Mouse (Mus musculus) frontal cortex, postnatal 25 days (tissue): ENCODE measurements around the gene Krtap16-1.

Source experiments
- DNase-seq, 2 experiments: peaks; one replicate each; pipeline ENCODE4 v3.0.0; 2022; ENCODE audit warnings: low spot score in 2 of 2

The Krtap16-1 gene

DNA sequence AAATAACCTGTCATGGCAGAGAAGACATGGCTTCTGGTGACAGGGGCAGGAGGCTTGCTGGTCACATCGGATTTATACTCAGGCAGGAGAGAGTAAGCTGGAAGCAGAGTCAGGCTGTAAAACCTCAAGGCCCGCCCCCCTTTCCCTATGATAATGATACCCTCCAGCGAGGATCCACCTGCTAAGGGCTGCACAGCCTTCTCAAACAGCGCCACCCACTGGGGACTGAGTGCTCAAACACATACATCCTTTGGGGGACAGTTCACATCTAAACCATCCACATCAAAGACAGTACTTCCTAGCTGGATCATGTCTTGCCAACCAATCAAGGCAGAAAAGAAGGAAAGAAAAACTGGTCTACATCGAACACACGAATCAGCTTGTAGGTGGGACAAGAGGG is 22.2 kb downstream of the Krtap16-1 start:
- no peak for DNase-seq

DNA sequence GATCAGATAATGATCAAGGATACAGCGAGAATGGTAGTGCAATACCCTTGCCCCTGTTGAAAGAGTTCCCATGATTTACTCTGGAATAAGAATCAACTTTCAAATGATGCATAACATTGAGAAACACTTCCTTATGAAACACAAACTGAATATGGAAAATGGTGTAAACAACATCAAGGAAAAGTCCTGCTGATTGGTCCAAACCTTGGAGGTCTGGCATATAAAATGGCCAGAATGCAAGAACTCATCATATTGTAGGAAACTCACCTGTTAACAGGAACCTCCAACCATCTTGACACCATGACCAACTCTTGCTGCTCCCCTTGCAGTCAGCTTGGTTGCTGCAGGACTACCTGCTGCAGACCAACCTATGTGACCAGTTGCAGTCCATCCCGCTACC is 38.2 kb downstream of the Krtap16-1 start, which contains the start of gene Krtap9-5:
Gene Krtap9-5, plus strand, starts transcription at position 301 of the 400 bp plus-strand sequence.
- DNase-seq = no peak

DNA sequence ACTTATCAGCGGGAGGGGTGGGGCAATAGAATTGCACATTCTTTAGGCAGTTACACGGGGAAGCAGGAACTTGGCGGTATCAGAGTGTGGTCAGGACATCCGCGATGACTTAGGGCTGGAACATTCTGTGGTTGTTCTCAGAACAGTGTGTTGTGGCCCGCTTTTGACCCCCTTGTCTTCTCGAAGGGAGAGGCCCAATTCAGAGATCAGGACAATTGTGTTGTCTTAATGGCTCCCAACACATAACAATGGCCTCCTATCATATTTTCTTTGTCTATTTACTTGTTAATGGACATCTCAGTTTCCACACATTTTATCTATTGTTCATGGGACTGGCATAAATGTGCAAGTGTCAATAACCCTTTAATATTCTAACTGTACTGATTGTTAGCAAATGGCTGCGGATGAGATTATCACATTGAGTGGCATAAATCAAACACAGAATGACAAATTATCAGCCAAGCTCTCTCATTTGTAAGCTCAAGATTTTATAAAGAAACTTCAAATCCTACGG is 48.6 kb downstream of the Krtap16-1 start:
- DNase-seq = no peak

DNA sequence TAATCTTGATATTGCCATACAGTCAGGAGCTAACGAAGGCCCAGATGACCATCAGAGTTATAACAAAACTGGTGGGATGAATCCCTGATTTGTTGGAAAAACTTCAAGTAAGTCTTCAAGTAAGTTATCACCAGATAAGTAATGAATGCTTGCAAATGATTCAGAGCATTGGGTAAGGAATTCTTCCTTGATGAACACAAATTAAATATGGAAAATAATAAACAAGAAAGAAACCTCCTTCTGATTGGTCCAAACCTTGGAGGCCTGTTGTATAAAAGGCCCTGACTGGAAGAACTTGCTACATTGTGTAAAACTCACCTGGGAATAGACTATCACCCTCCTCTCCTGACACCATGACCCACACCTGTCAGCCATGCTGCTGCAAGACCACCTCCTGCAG is 50.4 kb downstream of the Krtap16-1 start, which contains the start of gene Krtap31-2:
Gene Krtap31-2, plus strand, starts transcription at position 301 of the 400 bp plus-strand sequence.
- no peak for DNase-seq
